Mouse (Mus musculus): ENCODE measurements around the gene Qrfp. TPM values are rescaled to one million over a fixed set of nuclear protein-coding genes. Genes with fewer than 3 reads are reported as not detected.
A peak's percentile ranks its signal among the peaks of the same experiment; 100 is the strongest.

Gene Qrfp
- polyA plus RNA-seq, 1 experiment = 0.11 TPM

- H3K4me3 ChIP-seq (ENCODE audit: insufficient read depth, low read depth, low read length) = no peak overlapping the region
- no peak for DNase-seq
- 66% methylated on average over 7 of the region's 7 CpGs for WGBS
- H3K27ac ChIP-seq (ENCODE audit: insufficient read depth, low read depth, low read length) = no peak overlapping the region
- H3K36me3 ChIP-seq (ENCODE audit: control insufficient read depth, insufficient read depth, low read length) = no peaks in the 10 kb centered on the region
- no peaks in the 10 kb centered on the region for H3K27me3 ChIP-seq (replicated peaks; ENCODE audit: control insufficient read depth, insufficient read depth, low read length)
- TF ChIP-seq POLR2A (IDR thresholded peaks at IDR 0.05; ENCODE audit: low read depth, low read length) = no peak
- no peak for TF ChIP-seq CTCF (conservative IDR thresholded peaks at IDR 0.05; ENCODE audit: insufficient read depth, insufficient read length, low read depth, low read length)
- H3K4me1 ChIP-seq (ENCODE audit: control insufficient read depth, insufficient read depth, low read length) = no peaks in the 10 kb centered on the region
Measured at GRCm38 (mm10) chr2:31814699-31815098, 4.3 kb upstream of the Qrfp start.

DNA sequence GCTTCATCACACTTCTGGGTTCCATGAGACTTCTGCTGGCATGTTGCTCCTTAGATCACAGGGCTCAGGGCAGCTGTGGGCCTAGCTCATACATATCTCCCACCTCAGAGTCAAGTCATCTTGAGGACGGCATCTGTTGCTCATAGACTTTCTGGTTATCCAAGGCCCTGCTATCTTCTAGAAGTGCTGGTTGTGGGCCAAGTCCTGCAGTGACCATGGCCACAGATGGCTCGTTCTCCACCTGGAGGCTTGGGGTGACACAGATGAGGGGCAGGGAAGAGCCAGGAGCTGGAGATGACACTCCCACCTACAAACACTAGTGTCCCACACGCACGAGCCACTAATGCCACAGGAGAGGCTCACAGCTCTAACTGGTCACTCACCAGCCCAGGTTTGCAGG, 3.3 kb upstream of the Qrfp start:
- H3K27ac ChIP-seq (ENCODE audit: insufficient read depth, low read depth, low read length) = no peak overlapping the region

DNA sequence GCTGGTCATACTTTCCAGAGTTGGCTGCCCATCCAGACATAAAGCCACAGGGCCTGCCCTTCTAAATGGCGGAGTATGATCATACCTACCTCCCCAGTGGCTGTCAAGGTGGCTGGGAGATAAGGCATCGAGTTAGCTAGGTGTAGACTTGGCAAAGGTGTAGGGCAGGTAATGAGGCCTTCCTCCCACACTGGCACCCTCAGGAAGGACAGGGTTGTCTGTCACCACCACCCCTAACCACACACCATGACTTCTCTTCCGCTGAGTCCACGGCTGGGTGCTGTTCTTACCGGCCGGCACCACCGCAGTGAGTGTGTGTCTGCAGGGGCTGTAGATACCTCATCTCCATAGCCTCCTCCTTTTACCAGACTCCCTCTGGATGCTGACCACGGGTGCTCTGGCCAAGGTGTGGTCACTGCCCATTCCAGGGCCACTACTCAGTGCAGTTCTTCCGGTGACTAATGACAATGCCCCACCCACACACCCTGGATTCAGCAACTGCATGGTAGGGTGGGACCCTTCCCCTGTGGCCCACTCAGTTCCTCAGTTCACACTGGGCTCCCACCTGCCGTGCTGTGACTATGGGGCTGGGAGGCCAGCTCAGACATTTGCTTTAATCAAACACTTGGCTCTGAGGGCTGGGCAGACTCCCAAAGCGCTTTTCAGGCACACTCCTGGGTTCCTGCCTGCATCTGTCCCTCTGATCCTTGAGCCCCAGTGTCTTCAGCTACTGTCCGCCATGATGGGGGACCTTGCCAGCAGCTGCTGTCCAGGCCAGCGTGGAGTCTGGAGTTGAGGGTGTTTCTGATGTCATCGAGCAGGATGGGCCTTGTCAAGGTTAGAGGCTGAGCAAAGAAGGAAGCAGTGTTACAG, 942 bp upstream of the Qrfp start:
- Histone ChIP-seq H3K4me1 (ENCODE audit: control insufficient read depth, insufficient read depth, low read length) (no peaks in the 10 kb centered on the region), H3K36me3 (ENCODE audit: control insufficient read depth, insufficient read depth, low read length) (no peaks in the 10 kb centered on the region), H3K27me3 (replicated peaks; ENCODE audit: control insufficient read depth, insufficient read depth, low read length) (no peaks in the 10 kb centered on the region), H3K27ac (ENCODE audit: insufficient read depth, low read depth, low read length) (no peak overlapping the region), H3K4me3 (ENCODE audit: insufficient read depth, low read depth, low read length) (no peak overlapping the region)
- DNase-seq = no peak
- TF ChIP-seq CTCF (conservative IDR thresholded peaks at IDR 0.05; ENCODE audit: insufficient read depth, insufficient read length, low read depth, low read length) (no peak), POLR2A (IDR thresholded peaks at IDR 0.05; ENCODE audit: low read depth, low read length) (no peak)
- 86% methylated on average over 14 of the region's 14 CpGs for WGBS

More for the DNA sequence above, 3.3 kb upstream of the Qrfp start:
- Histone ChIP-seq H3K4me3 (ENCODE audit: insufficient read depth, low read depth, low read length) (no peak overlapping the region), H3K27me3 (replicated peaks; ENCODE audit: control insufficient read depth, insufficient read depth, low read length) (no peaks in the 10 kb centered on the region), H3K36me3 (ENCODE audit: control insufficient read depth, insufficient read depth, low read length) (no peaks in the 10 kb centered on the region), H3K4me1 (ENCODE audit: control insufficient read depth, insufficient read depth, low read length) (no peaks in the 10 kb centered on the region)
- 83% methylated on average over 4 of the region's 4 CpGs for WGBS
- DNase-seq = no peak
- no peak for TF ChIP-seq CTCF (conservative IDR thresholded peaks at IDR 0.05; ENCODE audit: insufficient read depth, insufficient read length, low read depth, low read length)
- no peak for TF ChIP-seq POLR2A (IDR thresholded peaks at IDR 0.05; ENCODE audit: low read depth, low read length)

DNA sequence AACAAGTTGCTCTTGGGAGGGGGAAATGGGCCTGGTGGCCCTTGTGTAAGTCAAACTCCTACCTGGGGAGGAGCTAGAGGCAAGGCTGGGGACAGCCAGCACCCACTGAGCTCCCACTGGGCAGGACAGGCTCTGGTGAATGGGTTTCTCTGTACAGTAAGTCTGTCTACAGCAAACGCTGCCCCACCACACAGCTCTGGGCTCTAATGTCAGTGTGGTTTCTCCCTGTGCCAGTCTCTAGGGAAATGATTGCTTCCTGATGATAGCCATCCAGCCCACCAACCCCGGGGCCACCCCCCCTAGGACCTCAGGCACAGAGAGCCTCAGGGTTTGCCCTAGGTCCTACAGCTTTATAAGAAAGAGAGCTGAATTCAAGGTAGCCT, 1.0 kb downstream of the Qrfp start:
- Histone ChIP-seq H3K36me3 (ENCODE audit: control insufficient read depth, insufficient read depth, low read length) (no peaks in the 10 kb centered on the region), H3K4me3 (ENCODE audit: insufficient read depth, low read depth, low read length) (no peak overlapping the region), H3K4me1 (ENCODE audit: control insufficient read depth, insufficient read depth, low read length) (no peaks in the 10 kb centered on the region), H3K27me3 (replicated peaks; ENCODE audit: control insufficient read depth, insufficient read depth, low read length) (no peaks in the 10 kb centered on the region), H3K27ac (ENCODE audit: insufficient read depth, low read depth, low read length) (no peak overlapping the region)
- no peak for DNase-seq
- 38% methylated on average over 2 of the region's 2 CpGs for WGBS
- TF ChIP-seq CTCF (conservative IDR thresholded peaks at IDR 0.05; ENCODE audit: insufficient read depth, insufficient read length, low read depth, low read length) (no peak), POLR2A (IDR thresholded peaks at IDR 0.05; ENCODE audit: low read depth, low read length) (no peak)

GRCm38 (mm10) chr2:31808410-31809357, 1.7 kb downstream of the Qrfp start:
- no peak for TF ChIP-seq CTCF (conservative IDR thresholded peaks at IDR 0.05; ENCODE audit: insufficient read depth, insufficient read length, low read depth, low read length)
- TF ChIP-seq POLR2A (IDR thresholded peaks at IDR 0.05; ENCODE audit: low read depth, low read length) = no peak
- Histone ChIP-seq H3K27me3 (replicated peaks; ENCODE audit: control insufficient read depth, insufficient read depth, low read length) (no peaks in the 10 kb centered on the region), H3K4me3 (ENCODE audit: insufficient read depth, low read depth, low read length) (no peak overlapping the region), H3K4me1 (ENCODE audit: control insufficient read depth, insufficient read depth, low read length) (no peaks in the 10 kb centered on the region), H3K27ac (ENCODE audit: insufficient read depth, low read depth, low read length) (no peak overlapping the region), H3K36me3 (ENCODE audit: control insufficient read depth, insufficient read depth, low read length) (no peaks in the 10 kb centered on the region)
- peak; percentile 61 for DNase-seq
- WGBS = 43% methylated on average over 28 of the region's 28 CpGs

GRCm38 (mm10) chr2:31806639-31807382, 3.6 kb downstream of the Qrfp start:
- H3K36me3 ChIP-seq (ENCODE audit: control insufficient read depth, insufficient read depth, low read length) = no peaks in the 10 kb centered on the region; the same call in 1 of the 2 replicates
- 63% methylated on average over 9 of the region's 9 CpGs for WGBS
- no peaks in the 10 kb centered on the region for H3K27me3 ChIP-seq (replicated peaks; ENCODE audit: control insufficient read depth, insufficient read depth, low read length)
- H3K27ac ChIP-seq (ENCODE audit: insufficient read depth, low read depth, low read length) = no peak overlapping the region
- DNase-seq = no peak
- H3K4me1 ChIP-seq (ENCODE audit: control insufficient read depth, insufficient read depth, low read length) = no peaks in the 10 kb centered on the region
- H3K4me3 ChIP-seq (ENCODE audit: insufficient read depth, low read depth, low read length) = no peak overlapping the region
- TF ChIP-seq CTCF (conservative IDR thresholded peaks at IDR 0.05; ENCODE audit: insufficient read depth, insufficient read length, low read depth, low read length) (no peak), POLR2A (IDR thresholded peaks at IDR 0.05; ENCODE audit: low read depth, low read length) (no peak)
